Mouse (Mus musculus) liver, embryonic 13.5 days (tissue): Measurements from ENCODE around the gene Comp. TPM values are rescaled to one million over a fixed set of nuclear protein-coding genes. Genes with fewer than 3 reads are reported as not detected.

Source experiments
- ATAC-seq: fragments of 200-750 bp; cut with Nextera tagmentation; 2 replicates; pipeline ENCODE4 v1.8.0; 2017; ENCODE audit warnings: low read depth, mild to moderate bottlenecking, moderate number of reproducible peaks, moderate library complexity
- DNase-seq: peaks from one replicate; pipeline ENCODE4 v3.0.0; 2022
- H3K27ac ChIP-seq: fragments of 300-500 bp; sonication (generic); 2 replicates; pipeline ENCODE4 v1.5.1; 2015; ENCODE audit warnings: moderate library complexity, mild to moderate bottlenecking, inconsistent platforms
- H3K27me3 ChIP-seq: fragments of 300-500 bp; sonication (generic); 2 replicates; pipeline ENCODE4 v1.6.1; 2015; ENCODE audit warnings: mild to moderate bottlenecking, inconsistent platforms
- H3K36me3 ChIP-seq: fragments of 300-500 bp; sonication (generic); 2 replicates; pipeline ENCODE4 v1.6.1; 2015; ENCODE audit warnings: mild to moderate bottlenecking, inconsistent platforms
- H3K4me1 ChIP-seq: fragments of 300-500 bp; sonication (generic); replicated peaks from 2 replicates; pipeline ENCODE4 v1.6.1; 2015; ENCODE audit warnings: inconsistent platforms
- H3K4me2 ChIP-seq: fragments of 300-500 bp; sonication (generic); 2 replicates; pipeline ENCODE4 v1.6.1; 2015; ENCODE audit warnings: inconsistent platforms, mild to moderate bottlenecking, moderate library complexity
- H3K4me3 ChIP-seq: fragments of 300-500 bp; sonication (generic); replicated peaks from 2 replicates; pipeline ENCODE4 v1.5.1; 2015; ENCODE audit warnings: mild to moderate bottlenecking, inconsistent platforms
- H3K9ac ChIP-seq: fragments of 300-500 bp; sonication (generic); 2 replicates; pipeline ENCODE4 v1.6.1; 2015; ENCODE audit warnings: mild to moderate bottlenecking, inconsistent platforms
- H3K9me3 ChIP-seq: fragments of 300-500 bp; sonication (generic); replicated peaks from 2 replicates; pipeline ENCODE4 v1.6.1; 2016; ENCODE audit warnings: inconsistent platforms
- WGBS: fragments of 180-500 bp; shearing (Covaris S2); methylation state at CpG from one replicate; pipeline ENCODE4 v1.1.7; 2015; ENCODE audit not compliant: insufficient replicate concordance; 5-methylcytosine and 5-hydroxymethylcytosine counted together
- polyA plus RNA-seq: library from polyadenylated mRNA; unstranded; fragments of >200 nt; fragmentation: Nextera tagmentation; extraction: Ambion mirVana; gene quantifications from 2 replicates; pipeline ENCODE4 v1.2.1, GENCODE M21; 2015

Gene Comp
- polyA plus RNA-seq, 1 experiment from 2014 or later = 0.48 TPM

DNA sequence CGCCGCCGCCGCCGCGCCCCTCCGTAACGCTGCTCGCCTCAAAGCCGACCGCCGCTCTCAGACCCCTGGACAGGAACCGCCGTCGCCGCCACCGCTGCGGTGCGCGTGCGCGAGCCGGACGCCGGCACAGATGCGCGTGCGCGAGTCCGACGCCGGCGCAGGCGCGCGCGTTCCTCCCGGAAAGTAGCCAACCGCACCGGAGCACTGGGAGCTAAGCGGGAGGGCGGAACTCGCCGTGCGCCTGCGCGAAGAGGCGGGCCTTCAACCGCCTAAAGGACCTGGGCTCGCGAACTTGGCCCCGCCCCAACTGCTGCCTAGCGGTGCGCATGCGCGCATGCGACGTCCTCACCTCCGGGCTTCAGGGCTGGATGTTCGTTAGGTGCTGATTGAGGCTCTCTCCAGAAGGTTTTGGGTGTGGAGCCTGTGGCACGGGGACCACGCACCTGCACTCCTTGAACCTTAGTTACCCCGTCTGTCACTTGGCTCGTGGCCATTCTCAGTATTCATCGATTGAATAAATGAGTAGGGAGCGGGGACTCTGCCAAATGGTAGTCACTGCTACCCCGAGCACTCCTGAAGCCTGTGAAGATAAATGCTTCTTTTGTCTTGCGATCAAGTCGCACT is 20.1 kb upstream of the Comp start, which contains the start of gene Upf1:
Gene Upf1, minus strand, starts transcription at position 85 of the 624 bp plus-strand sequence.
- peak; percentile 99 for DNase-seq

GRCm38 (mm10) chr8:70354004-70354403 is 19.4 kb upstream of the Comp start:
- H3K27ac ChIP-seq = peak overlapping the region; percentile 97
- WGBS = 49% methylated on average over 4 of the region's 4 CpGs
- DNase-seq = no peak
- ATAC-seq = no peak
- H3K9ac ChIP-seq = peak overlapping the region; percentile 76
- H3K4me2 ChIP-seq = peak overlapping the region; percentile 81
- H3K4me1 ChIP-seq = peaks cover 83% of the 10 kb centered on the region
- peaks cover 23% of the 10 kb centered on the region for H3K36me3 ChIP-seq
- H3K27me3 ChIP-seq = no peaks in the 10 kb centered on the region
- H3K4me3 ChIP-seq = peak overlapping the region; percentile 55
- no peaks in the 10 kb centered on the region for H3K9me3 ChIP-seq

More for the DNA sequence above, 20.1 kb upstream of the Comp start, which contains the start of gene Upf1:
- peak within 1 kb of the TSS; percentile 90 for H3K4me3 ChIP-seq
- no peaks in the 10 kb centered on the region for H3K9me3 ChIP-seq
- H3K9ac ChIP-seq = peak within 1 kb of the TSS; percentile 99
- 1% methylated on average over 69 of the region's 69 CpGs for WGBS
- H3K36me3 ChIP-seq = peaks cover 30% of the 10 kb centered on the region
- peak within 1 kb of the TSS; percentile 97 for H3K27ac ChIP-seq
- peak within 1 kb of the TSS; percentile 89 for H3K4me2 ChIP-seq
- peaks cover 88% of the 10 kb centered on the region for H3K4me1 ChIP-seq
- ATAC-seq = peak; percentile 82
- no peaks in the 10 kb centered on the region for H3K27me3 ChIP-seq

DNA sequence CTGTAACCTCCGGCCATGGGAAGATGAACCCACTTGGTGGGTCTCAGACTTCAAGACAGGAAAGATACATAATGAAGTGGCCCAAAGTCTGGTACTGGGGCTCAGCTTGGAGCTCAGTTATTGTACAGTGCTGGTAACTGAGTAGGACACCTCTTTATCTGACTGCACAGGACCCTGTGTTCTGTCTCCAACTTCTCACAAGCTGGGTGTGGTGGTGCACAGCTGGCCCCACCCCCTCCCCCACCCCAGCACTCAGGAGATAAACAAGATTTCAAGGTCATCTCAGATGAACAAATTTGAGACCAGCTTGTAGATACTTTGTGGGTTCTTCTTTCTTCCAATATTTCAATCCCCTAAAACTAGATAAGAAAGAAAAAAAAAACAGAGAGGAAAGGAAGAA is 17.2 kb upstream of the Comp start:
- Histone ChIP-seq H3K4me2 (peak overlapping the region; percentile 64), H3K9ac (peak overlapping the region; percentile 62)

DNA sequence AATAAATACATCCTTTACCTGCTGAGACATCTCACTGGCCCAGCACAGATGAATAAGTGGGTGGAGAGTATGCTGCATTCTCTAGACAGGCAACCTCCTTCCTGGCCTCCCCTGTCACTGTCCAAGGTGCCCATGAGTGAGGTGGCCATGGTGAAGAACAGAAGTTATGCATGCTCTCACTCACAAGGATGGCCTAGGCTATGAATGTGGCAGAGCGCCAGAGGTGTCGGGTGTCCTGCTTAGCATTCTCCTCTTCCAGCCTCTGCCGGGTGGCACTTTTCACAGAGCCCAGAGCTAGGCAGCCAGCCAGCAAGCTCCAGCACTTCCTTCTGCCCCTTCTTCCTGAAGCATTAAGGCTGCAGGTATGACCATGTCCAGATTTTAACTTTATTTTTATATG is 13.9 kb upstream of the Comp start:
- WGBS = 72% methylated on average over 3 of the region's 3 CpGs
- Histone ChIP-seq H3K36me3 (no peaks in the 10 kb centered on the region), H3K4me3 (no peak overlapping the region), H3K4me2 (no peak overlapping the region), H3K9ac (no peak overlapping the region), H3K4me1 (peaks cover 55% of the 10 kb centered on the region), H3K27me3 (no peaks in the 10 kb centered on the region), H3K9me3 (no peaks in the 10 kb centered on the region), H3K27ac (no peak overlapping the region)
- DNase-seq (no peak), ATAC-seq (no peak)

More for the DNA sequence above, 17.2 kb upstream of the Comp start:
- H3K27ac ChIP-seq = peak overlapping the region; percentile 97
- peaks cover 2% of the 10 kb centered on the region for H3K36me3 ChIP-seq
- peaks cover 62% of the 10 kb centered on the region for H3K4me1 ChIP-seq
- no peaks in the 10 kb centered on the region for H3K27me3 ChIP-seq
- WGBS = 22% methylated on average over 1 of the region's 1 CpGs
- ATAC-seq = peak; percentile 84
- no peaks in the 10 kb centered on the region for H3K9me3 ChIP-seq
- H3K4me3 ChIP-seq = peak overlapping the region; percentile 28
- peak; percentile 61 for DNase-seq

GRCm38 (mm10) chr8:70360769-70361168 is 12.6 kb upstream of the Comp start:
- Histone ChIP-seq H3K36me3 (no peaks in the 10 kb centered on the region), H3K27ac (no peak overlapping the region), H3K9me3 (no peaks in the 10 kb centered on the region), H3K27me3 (no peaks in the 10 kb centered on the region), H3K4me1 (peaks cover 45% of the 10 kb centered on the region), H3K4me2 (no peak overlapping the region), H3K4me3 (no peak overlapping the region), H3K9ac (no peak overlapping the region)
- 44% methylated on average over 4 of the region's 4 CpGs for WGBS
- no peak for ATAC-seq
- DNase-seq = no peak

- Histone ChIP-seq H3K4me2 (no peak overlapping the region), H3K4me3 (no peak overlapping the region), H3K4me1 (peaks cover 45% of the 10 kb centered on the region), H3K9me3 (no peaks in the 10 kb centered on the region), H3K36me3 (no peaks in the 10 kb centered on the region), H3K9ac (no peak overlapping the region), H3K27me3 (peaks cover under 1% of the 10 kb centered on the region; the same call in 1 of the 2 replicates), H3K27ac (no peak overlapping the region)
- DNase-seq (no peak), ATAC-seq (no peak)
- 66% methylated on average over 10 of the region's 10 CpGs for WGBS
Observed at GRCm38 (mm10) chr8:70361484-70362032, 11.8 kb upstream of the Comp start.

- Histone ChIP-seq H3K27me3 (peaks cover 10% of the 10 kb centered on the region; the same call in 1 of the 2 replicates), H3K4me3 (no peak overlapping the region), H3K9me3 (no peaks in the 10 kb centered on the region), H3K36me3 (no peaks in the 10 kb centered on the region), H3K4me2 (no peak overlapping the region), H3K4me1 (peaks cover 29% of the 10 kb centered on the region), H3K9ac (no peak overlapping the region), H3K27ac (no peak overlapping the region)
- DNase-seq = no peak
- peak; percentile 70 for ATAC-seq
- WGBS = 44% methylated on average over 5 of the region's 5 CpGs
Observed at GRCm38 (mm10) chr8:70364066-70364465, 9.3 kb upstream of the Comp start.

GRCm38 (mm10) chr8:70366588-70366987 is 6.8 kb upstream of the Comp start:
- WGBS = 64% methylated on average over 5 of the region's 5 CpGs
- DNase-seq (no peak), ATAC-seq (no peak)
- H3K4me3 ChIP-seq = no peak overlapping the region
- H3K9ac ChIP-seq = no peak overlapping the region; the same call in 1 of the 2 replicates
- peaks cover 27% of the 10 kb centered on the region for H3K27me3 ChIP-seq
- peaks cover 33% of the 10 kb centered on the region for H3K4me1 ChIP-seq
- no peaks in the 10 kb centered on the region for H3K36me3 ChIP-seq
- H3K9me3 ChIP-seq = no peaks in the 10 kb centered on the region
- H3K4me2 ChIP-seq = no peak overlapping the region
- H3K27ac ChIP-seq = no peak overlapping the region

DNA sequence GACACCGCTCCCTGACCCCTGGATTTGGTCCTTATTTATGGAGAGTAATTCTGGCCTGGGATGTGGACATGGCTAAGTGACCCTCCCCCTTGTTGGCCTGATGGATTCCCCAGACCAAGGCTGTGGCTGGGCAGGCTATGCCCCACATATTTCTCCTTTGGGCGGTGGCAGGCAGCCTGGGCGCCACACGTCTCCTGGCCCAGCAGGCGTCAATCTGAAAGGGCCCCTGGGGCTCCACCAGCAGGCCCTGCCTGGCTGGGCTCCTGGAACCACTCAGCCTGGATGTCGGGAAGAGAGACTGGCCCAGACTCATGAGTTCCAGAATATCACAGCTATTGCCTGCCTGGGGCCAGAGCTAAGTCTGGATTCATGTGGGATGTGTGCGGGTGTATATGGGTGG is 2.9 kb upstream of the Comp start:
- no peak overlapping the region for H3K27ac ChIP-seq
- 0 out of 2 replicates have a peak, but pooled peaks cover 6% of the 10 kb centered on the region for H3K9me3 ChIP-seq
- H3K27me3 ChIP-seq = peaks cover 66% of the 10 kb centered on the region
- H3K4me2 ChIP-seq = no peak overlapping the region
- DNase-seq (no peak), ATAC-seq (no peak)
- no peaks in the 10 kb centered on the region for H3K36me3 ChIP-seq
- no peak overlapping the region for H3K4me3 ChIP-seq
- H3K9ac ChIP-seq = no peak overlapping the region
- peaks cover 41% of the 10 kb centered on the region for H3K4me1 ChIP-seq
- WGBS = 78% methylated on average over 7 of the region's 7 CpGs

- ATAC-seq (no peak), DNase-seq (no peak)
- peaks cover 76% of the 10 kb centered on the region for H3K27me3 ChIP-seq
- no peaks in the 10 kb centered on the region for H3K36me3 ChIP-seq
- WGBS = 37% methylated on average over 6 of the region's 6 CpGs
- 0 out of 2 replicates have a peak, but pooled peaks cover 6% of the 10 kb centered on the region for H3K9me3 ChIP-seq
- peaks cover 40% of the 10 kb centered on the region for H3K4me1 ChIP-seq
- no peak overlapping the region for H3K27ac ChIP-seq
- no peak overlapping the region for H3K4me2 ChIP-seq
- H3K4me3 ChIP-seq = no peak overlapping the region
- H3K9ac ChIP-seq = no peak overlapping the region
Observed at GRCm38 (mm10) chr8:70371951-70372350, 1.4 kb upstream of the Comp start.

DNA sequence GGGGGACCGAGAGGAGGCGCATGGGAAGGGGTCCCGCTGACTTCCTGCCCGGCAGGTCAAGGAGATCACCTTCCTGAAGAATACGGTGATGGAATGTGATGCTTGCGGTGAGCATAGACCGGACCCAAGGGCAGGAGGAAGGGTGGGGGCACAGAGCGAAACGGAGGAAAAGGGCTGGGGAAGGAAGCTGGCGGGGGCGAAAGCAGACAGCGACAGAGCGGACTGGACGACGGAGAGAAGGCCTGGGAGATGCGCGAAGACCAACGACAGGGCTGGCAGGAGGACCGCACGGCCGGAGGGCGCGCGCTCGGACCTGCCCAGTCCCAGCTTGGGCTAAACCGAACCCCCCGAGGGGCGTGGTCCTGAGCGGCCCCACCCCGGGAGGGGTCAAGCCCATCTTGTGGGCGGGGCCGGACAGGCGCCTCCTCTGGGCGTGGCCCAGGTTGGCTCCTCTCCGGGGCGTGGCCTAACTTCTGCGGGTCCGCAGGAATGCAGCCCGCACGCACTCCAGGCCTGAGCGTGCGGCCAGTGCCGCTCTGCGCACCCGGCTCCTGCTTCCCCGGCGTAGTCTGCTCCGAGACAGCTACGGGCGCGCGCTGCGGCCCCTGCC is 1.1 kb downstream of the Comp start:
- Histone ChIP-seq H3K36me3 (no peaks in the 10 kb centered on the region), H3K9me3 (0 out of 2 replicates have a peak, but pooled peaks cover 6% of the 10 kb centered on the region), H3K4me1 (peaks cover 40% of the 10 kb centered on the region), H3K27ac (no peak overlapping the region), H3K4me2 (peak overlapping the region; percentile 63), H3K4me3 (peak overlapping the region; percentile 47), H3K27me3 (peaks cover 95% of the 10 kb centered on the region), H3K9ac (no peak overlapping the region; the same call in 1 of the 2 replicates)
- ATAC-seq (peak; percentile 67), DNase-seq (peak; percentile 81)
- WGBS = 1% methylated on average over 53 of the region's 53 CpGs
